Comparison of ENCODE assay signal across 26 mouse cellular contexts in the genomic region with DNA sequence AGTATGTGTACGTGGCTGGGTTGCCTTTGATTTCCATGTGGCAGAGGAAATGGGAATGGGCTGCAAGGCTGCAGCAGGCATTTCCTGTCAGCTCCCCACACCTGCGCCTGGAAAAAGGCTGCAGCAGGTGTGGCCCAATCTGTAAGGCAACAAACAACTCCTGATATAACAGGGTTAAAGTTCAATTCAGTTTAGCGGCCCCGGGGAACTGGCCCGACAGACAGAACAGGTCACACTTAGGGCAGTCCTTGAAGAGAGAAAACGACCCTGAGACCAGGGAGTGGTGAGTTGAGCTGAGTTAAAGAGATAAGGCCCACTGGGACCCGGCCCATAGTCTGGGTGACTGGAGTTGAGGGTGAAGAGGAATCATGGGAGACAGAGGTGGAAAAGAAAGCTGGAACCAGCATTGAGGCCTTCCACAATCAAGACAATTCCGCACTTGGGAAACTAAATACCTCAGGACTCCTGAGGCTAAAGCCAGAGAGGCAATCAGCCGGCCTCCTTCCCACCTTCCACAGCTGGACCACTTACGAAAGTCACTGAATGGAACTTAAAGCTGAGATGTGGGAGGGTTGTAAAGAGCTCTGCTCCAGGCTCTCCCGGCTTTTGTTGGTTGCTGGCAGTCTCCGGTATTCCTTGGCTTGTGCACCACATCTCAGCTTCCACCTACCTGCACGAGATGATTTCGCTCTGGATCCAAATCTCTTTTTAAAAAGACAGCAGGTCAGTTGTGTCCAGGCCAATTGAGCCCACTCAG. TPM values are rescaled to one million over a fixed set of nuclear protein-coding genes. Genes with fewer than 3 reads are reported as not detected.
DNase-seq lines count a peak whose midpoint lies in the region; ATAC-seq and TF ChIP-seq lines count a peak whose summit lies in the region.
"Had no signal": no experiment of that assay in that cellular context is flagged by ENCODE, and none has a peak within 500 bp of the region (broad histone marks: within the 10 kb centered on the region; RNA-seq: fewer than 3 reads in every experiment).

No protein-coding gene starts in this region.

- no peaks in the 10 kb centered on the region for H3K36me3 ChIP-seq in heart, embryonic 10.5 days
- no peaks in the 10 kb centered on the region for H3K36me3 ChIP-seq in liver, postnatal 0 days (replicated peaks; ENCODE audit: insufficient read depth, low read length)
- H3K36me3 ChIP-seq in liver, embryonic 12.5 days: no peaks in the 10 kb centered on the region
- H3K36me3 ChIP-seq: embryonic facial prominence, embryonic 13.5 days; forebrain, embryonic 15.5 days; G1E; heart, embryonic 12.5 days; limb, embryonic 12.5 days; neural tube, embryonic 15.5 days had no signal

- H3K27me3 ChIP-seq in heart, embryonic 10.5 days (ENCODE audit: insufficient read depth, poor library complexity, severe bottlenecking): 0 out of 2 replicates have a peak, but pooled peaks cover 3% of the 10 kb centered on the region
- H3K27me3 ChIP-seq in liver, postnatal 0 days (ENCODE audit: insufficient read depth, low read length): no peaks in the 10 kb centered on the region
- H3K27me3 ChIP-seq in liver, embryonic 12.5 days (replicated peaks): no peaks in the 10 kb centered on the region
- H3K27me3 ChIP-seq: forebrain, embryonic 15.5 days; heart, embryonic 12.5 days; neural tube, embryonic 15.5 days had no signal

- no peak overlapping the region for H3K4me2 ChIP-seq in liver, postnatal 0 days (ENCODE audit: low read depth, low read length)
- no peak overlapping the region for H3K4me2 ChIP-seq in liver, embryonic 12.5 days
- H3K4me2 ChIP-seq: embryonic facial prominence, embryonic 13.5 days; forebrain, embryonic 15.5 days; heart, embryonic 12.5 days; hindbrain, embryonic 14.5 days; limb, embryonic 12.5 days; neural tube, embryonic 15.5 days had no signal

- H3K9ac ChIP-seq in liver, postnatal 0 days (replicated peaks): no peak overlapping the region
- H3K9ac ChIP-seq in liver, embryonic 12.5 days: no peak overlapping the region
- H3K9ac ChIP-seq: embryonic facial prominence, embryonic 13.5 days; forebrain, embryonic 15.5 days; heart, embryonic 12.5 days; hindbrain, embryonic 14.5 days; limb, embryonic 12.5 days; neural tube, embryonic 15.5 days had no signal

- no peaks in the 10 kb centered on the region for H3K9me3 ChIP-seq in heart, embryonic 10.5 days
- no peaks in the 10 kb centered on the region for H3K9me3 ChIP-seq in liver, postnatal 0 days (ENCODE audit: low read length)
- H3K9me3 ChIP-seq in liver, embryonic 12.5 days (replicated peaks): no peaks in the 10 kb centered on the region
- H3K9me3 ChIP-seq: embryonic facial prominence, embryonic 13.5 days; forebrain, embryonic 15.5 days; G1E; heart, embryonic 12.5 days; neural tube, embryonic 15.5 days had no signal

- WGBS in heart, embryonic 10.5 days: 61% methylated on average over 14 of the region's 14 CpGs
- WGBS in liver, postnatal 0 days (ENCODE audit: insufficient replicate concordance): 60% methylated on average over 14 of the region's 14 CpGs
- 58% methylated on average over 14 of the region's 14 CpGs for WGBS in liver, embryonic 12.5 days (ENCODE audit: insufficient replicate concordance)

- no peak overlapping the region for H3K4me3 ChIP-seq in heart, embryonic 10.5 days
- no peak overlapping the region for H3K4me3 ChIP-seq in liver, postnatal 0 days (ENCODE audit: low read depth, low read length)
- no peak overlapping the region for H3K4me3 ChIP-seq in liver, embryonic 12.5 days
- H3K4me3 ChIP-seq: embryonic facial prominence, embryonic 13.5 days; forebrain, embryonic 15.5 days; heart, embryonic 12.5 days; limb, embryonic 12.5 days; megakaryocyte, embryonic 14.5 days; myocyte; neural tube, embryonic 15.5 days had no signal

- peak; percentile 81 for ATAC-seq in liver, postnatal 0 days
- no peak for ATAC-seq in liver, embryonic 12.5 days
- ATAC-seq: forebrain, embryonic 15.5 days had no signal

- H3K4me1 ChIP-seq in heart, embryonic 10.5 days: 0 out of 2 replicates have a peak, but pooled peaks cover 3% of the 10 kb centered on the region
- H3K4me1 ChIP-seq in liver, postnatal 0 days (ENCODE audit: insufficient read depth): no peaks in the 10 kb centered on the region
- peaks cover 19% of the 10 kb centered on the region for H3K4me1 ChIP-seq in liver, embryonic 12.5 days
- H3K4me1 ChIP-seq: embryonic facial prominence, embryonic 13.5 days; forebrain, embryonic 15.5 days; neural tube, embryonic 15.5 days had no signal

- no peak for TF ChIP-seq EP300 in liver, postnatal 0 days (IDR thresholded peaks at IDR 0.05; ENCODE audit: low read depth)

- H3K27ac ChIP-seq in heart, embryonic 10.5 days: no peak overlapping the region
- no peak overlapping the region for H3K27ac ChIP-seq in liver, postnatal 0 days (ENCODE audit: low read depth)
- no peak overlapping the region for H3K27ac ChIP-seq in liver, embryonic 12.5 days
- H3K27ac ChIP-seq: embryonic facial prominence, embryonic 13.5 days; forebrain, embryonic 15.5 days; hindbrain, embryonic 14.5 days; kidney, postnatal 0 days; limb, embryonic 12.5 days; neural tube, embryonic 15.5 days had no signal

- no peak for TF ChIP-seq CTCF in liver, postnatal 0 days (IDR thresholded peaks at IDR 0.05; ENCODE audit: low read depth)

- DNase-seq in heart, embryonic 10.5 days (ENCODE audit: low spot score): peak; percentile 13
- no peak for DNase-seq in heart, postnatal 36 days
- DNase-seq in liver, postnatal 0 days: peak; percentile 24
- DNase-seq in kidney, postnatal 36 days: peak; percentile 47 to 73
- no peak for DNase-seq in thymus, postnatal 4 days
- no peak for DNase-seq in lung, postnatal 14 days
- no peak for DNase-seq in spleen, adult 18-20 months
- DNase-seq: adrenal gland, postnatal 25 days; cerebellum, adult 11 months; cerebellum, postnatal 14 days; gastrocnemius, postnatal 36 days; heart, postnatal 14 days; lung, adult 18-20 months; midbrain, embryonic 14.5 days; right cerebral cortex, postnatal 25 days had no signal

- intact Hi-C loops in heart, postnatal 36 days (cut with DNase I): no loop called here

RNA-seq across cellular contexts. Expression of a gene that starts 6.7 kb away (rescaled TPM):
- 1.7 and 2.6 TPM in 2 replicates for polyA plus RNA-seq in heart, embryonic 10.5 days (2016; fragmentation: Nextera tagmentation; extraction: Ambion mirVana)
- under 1 TPM; 0.19 to 0.38 TPM for total RNA-seq in heart, postnatal 36 days (2021)
- 0.22 and 0.39 TPM in 2 replicates for polyA plus RNA-seq in liver, postnatal 0 days (2015; fragmentation: Nextera tagmentation; extraction: Ambion mirVana)
- 0.48 and 0.58 TPM in 2 replicates for polyA plus RNA-seq in liver, embryonic 12.5 days (2016; fragmentation: Nextera tagmentation; extraction: Ambion mirVana)
- total RNA-seq: G1E had no signal
- polyA plus RNA-seq: G1E, myocyte had no signal

RNA-seq across cellular contexts. Expression of a gene that starts 34.2 kb away (rescaled TPM):
- polyA plus RNA-seq in heart, embryonic 10.5 days (2016; fragmentation: Nextera tagmentation; extraction: Ambion mirVana): 23.8 and 31.7 TPM in 2 replicates
- total RNA-seq in heart, postnatal 36 days (2021): 10 to 100 TPM; 15.0 to 17.9 TPM
- polyA plus RNA-seq in liver, postnatal 0 days (2015; fragmentation: Nextera tagmentation; extraction: Ambion mirVana): 12.3 and 13.6 TPM in 2 replicates
- polyA plus RNA-seq in liver, embryonic 12.5 days (2016; fragmentation: Nextera tagmentation; extraction: Ambion mirVana): 28.0 and 29.2 TPM in 2 replicates

Comparison
In these comparisons a context has a peak if more than half of its experiments do, and no peak if none do; other contexts are left out.
1. DNase-seq: peak in heart, embryonic 10.5 days (single experiment), liver, postnatal 0 days (single experiment) and kidney, postnatal 36 days (2 of 2); none in heart, postnatal 36 days (0 of 2), thymus, postnatal 4 days (single experiment), lung, postnatal 14 days (single experiment) and spleen, adult 18-20 months (0 of 2).